Mouse (Mus musculus) E14TG2a.4 (cell line): Measurements from ENCODE around the gene Triap1.

ENCODE experiments used
- CTCF ChIP-seq: conservative IDR thresholded peaks from 2 replicates; pipeline ENCODE4 v1.5.1; 2014; ENCODE audit warnings: low read length
- POU5F1 ChIP-seq: IDR thresholded peaks from 2 replicates; pipeline ENCODE4 v1.6.1; 2014; ENCODE audit warnings: low read length, borderline replicate concordance

- TF ChIP-seq CTCF (no peak), POU5F1 (no peak)
These were observed 39.4 kb upstream of the Triap1 start for GRCm38 (mm10) chr5:115301615-115302014.
